Mouse (Mus musculus): ENCODE data around the gene Prorsd1.

DNA sequence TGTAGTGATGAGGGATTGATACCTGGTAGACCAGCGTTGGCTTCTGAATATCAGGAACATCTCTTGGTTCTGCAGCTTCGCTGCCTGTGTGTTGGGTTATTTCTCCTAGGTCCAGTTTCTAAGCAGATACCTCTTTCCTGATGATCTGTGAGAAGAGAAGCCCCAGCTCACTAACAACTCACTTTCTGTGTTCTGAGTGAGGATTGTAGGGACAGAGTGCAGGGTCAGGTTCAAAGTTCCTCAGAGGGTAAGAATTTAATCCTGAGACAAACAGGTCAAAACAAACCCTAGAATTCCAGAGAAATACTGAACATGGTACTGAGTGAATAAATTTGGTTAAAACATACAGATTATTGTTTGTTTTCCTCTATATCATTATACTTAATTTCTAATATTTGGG is 48.6 kb upstream of the Prorsd1 start:
- TF ChIP-seq EP300 (IDR thresholded peaks at IDR 0.05; ENCODE audit: low read depth) (no peak), CTCF (IDR thresholded peaks at IDR 0.05; ENCODE audit: low read depth) (no peak)
